Mouse (Mus musculus) splenic B cell, adult 2 months (primary cell): ENCODE measurements around the gene Pkp4.
"Not testable (repeated sequence)": the region's sequence is repeated elsewhere in the genome, so short reads cannot be mapped to it uniquely, and the experiment has no call there.

Experiments
- DNase-seq: peaks from one replicate; pipeline ENCODE4 v3.0.0-alpha.2; 2011; ENCODE audit warnings: low read depth, low spot score
- H3K27me3 ChIP-seq: 2 replicates; pipeline ENCODE4 v1.6.1; 2012; ENCODE audit warnings: mild to moderate bottlenecking, low read length, moderate library complexity, mixed read lengths; ENCODE audit not compliant: control insufficient read depth, poor library complexity, insufficient read depth, severe bottlenecking
- H3K36me3 ChIP-seq: 2 replicates; pipeline ENCODE4 v1.6.1; 2012; ENCODE audit warnings: mild to moderate bottlenecking, low read length, moderate library complexity, mixed read lengths; ENCODE audit not compliant: control insufficient read depth, poor library complexity, insufficient read depth, severe bottlenecking

Gene Pkp4

DNA sequence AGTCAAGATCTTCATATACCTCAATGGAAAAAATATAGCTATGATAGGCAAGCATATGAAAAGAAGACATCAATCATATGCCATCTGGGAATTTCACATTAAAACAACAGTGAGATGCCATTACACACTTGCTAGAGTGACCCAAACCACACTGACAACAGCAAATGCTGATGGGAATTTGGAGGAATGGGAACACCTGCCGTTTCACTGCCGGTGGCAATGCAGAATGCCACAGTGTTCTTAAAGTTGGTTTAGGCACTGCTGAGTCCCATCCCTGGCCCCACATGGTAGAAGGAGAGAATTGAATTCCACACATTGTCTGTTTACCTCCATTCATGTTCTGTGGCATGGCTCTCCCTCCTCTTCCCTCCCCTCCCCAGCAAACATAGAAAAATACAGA is 212.5 kb downstream of the Pkp4 start:
- H3K36me3 ChIP-seq, result no peaks in the 10 kb centered on the region
- no peak for DNase-seq
- H3K27me3 ChIP-seq, result no peaks in the 10 kb centered on the region

DNA sequence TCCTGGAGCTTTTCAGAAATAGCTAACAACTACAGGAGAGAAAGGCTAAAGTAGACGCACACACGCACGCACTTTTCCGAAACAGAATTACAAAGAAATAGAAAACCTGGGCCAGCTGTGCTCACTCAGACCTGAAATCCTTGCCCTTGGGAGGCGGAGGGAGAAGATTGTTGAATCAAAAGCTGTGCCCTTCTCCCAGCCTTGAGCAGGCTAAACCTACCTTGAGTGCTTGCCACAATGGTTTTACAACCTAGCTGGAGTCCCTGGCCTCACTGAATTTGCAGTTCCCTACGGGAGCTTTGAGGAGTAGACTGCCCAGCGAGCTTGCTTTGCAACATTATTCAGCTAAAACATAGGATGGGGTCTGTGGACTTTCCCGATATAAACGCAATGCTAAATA is 217.4 kb downstream of the Pkp4 start:
- no peak for DNase-seq
- H3K36me3 ChIP-seq, result no peaks in the 10 kb centered on the region
- no peaks in the 10 kb centered on the region for H3K27me3 ChIP-seq

DNA sequence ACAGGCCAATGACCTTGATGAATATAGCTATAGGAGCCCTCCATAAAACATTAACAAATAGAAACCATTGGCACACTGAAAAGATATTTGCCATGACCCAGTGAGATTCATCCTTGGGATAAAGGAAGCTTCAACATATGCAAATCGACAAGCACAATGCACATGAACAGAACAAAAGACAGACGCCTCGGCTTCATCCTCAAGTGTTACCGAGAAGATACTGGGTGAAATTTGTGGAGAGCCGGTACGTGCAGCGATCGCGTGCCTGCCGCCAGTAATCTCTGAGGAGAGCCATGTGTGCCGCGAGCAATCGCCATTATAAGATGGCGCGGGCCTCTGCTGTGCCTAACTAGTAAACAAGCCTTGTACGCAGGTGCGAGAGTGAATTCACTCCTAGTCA is 218.2 kb downstream of the Pkp4 start:
- H3K27me3 ChIP-seq, DNase-seq, H3K36me3 ChIP-seq: not testable (repeated sequence)

DNA sequence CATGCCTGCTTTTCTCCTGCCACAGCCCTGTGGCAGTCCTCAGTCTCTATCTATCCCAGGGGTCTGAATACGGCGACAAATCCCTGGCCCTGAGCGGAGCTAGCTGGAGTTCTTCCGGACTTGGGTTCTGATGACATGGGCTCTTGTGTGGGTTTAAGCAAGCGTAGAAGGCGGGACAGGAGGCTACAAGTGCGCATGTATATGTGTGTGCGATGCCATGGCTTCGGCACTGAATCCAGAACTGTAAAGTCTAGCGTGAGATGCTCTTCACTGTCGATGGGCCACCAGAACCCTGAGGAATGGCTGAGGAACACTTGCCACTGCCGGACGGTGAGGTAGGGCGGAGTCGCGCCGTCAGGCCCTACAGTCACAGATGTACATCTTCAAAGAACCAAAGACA is 222.6 kb downstream of the Pkp4 start:
- no peaks in the 10 kb centered on the region for H3K27me3 ChIP-seq
- H3K36me3 ChIP-seq, result no peaks in the 10 kb centered on the region

DNA sequence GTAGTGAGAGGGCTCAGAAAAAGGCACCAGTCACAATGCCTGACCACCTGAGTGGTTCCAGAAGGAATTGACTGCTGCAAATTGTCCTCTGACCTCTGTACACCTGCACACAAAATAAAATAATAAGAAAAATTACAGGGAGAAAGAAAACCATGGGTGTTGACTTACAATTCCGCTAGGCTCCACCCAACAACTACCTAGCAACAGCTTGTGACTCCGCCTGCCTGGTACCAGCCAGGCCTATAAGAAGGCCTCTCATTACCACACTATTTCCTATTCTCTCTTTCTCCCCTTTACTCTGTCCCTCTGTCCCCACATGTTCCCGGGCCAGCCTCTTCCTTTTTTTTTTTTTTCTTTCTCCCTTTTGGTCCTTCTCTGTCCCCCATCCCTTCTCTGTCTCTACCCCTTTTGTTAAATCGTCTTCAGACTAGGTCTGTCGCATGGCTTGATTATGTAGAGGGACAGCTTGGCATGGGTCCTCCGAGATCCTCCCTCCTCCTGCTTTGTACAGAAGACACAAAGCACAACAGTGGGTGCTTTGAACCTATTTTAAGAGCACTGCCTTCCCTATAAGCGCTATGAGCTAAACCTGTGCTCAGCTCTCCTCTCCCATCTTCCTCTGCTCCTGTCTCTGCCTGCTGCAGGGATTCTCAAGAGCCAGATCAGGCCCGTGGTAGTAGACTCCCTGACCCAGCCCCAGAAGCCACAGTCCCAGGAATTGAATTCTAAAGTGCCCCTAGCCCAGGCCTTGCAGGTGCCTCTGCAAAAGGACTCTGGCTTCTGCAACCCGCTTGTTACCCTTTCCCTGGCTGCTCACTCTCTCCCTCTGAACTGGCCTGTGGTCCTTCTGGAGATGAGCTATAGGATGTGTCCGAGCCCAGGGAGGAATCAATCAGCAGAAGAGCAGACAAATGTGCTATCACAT is 223.5 kb downstream of the Pkp4 start:
- Histone ChIP-seq H3K27me3 (no peaks in the 10 kb centered on the region), H3K36me3 (no peaks in the 10 kb centered on the region)

More for the DNA sequence above, 222.6 kb downstream of the Pkp4 start:
- DNase-seq, result no peak

DNA sequence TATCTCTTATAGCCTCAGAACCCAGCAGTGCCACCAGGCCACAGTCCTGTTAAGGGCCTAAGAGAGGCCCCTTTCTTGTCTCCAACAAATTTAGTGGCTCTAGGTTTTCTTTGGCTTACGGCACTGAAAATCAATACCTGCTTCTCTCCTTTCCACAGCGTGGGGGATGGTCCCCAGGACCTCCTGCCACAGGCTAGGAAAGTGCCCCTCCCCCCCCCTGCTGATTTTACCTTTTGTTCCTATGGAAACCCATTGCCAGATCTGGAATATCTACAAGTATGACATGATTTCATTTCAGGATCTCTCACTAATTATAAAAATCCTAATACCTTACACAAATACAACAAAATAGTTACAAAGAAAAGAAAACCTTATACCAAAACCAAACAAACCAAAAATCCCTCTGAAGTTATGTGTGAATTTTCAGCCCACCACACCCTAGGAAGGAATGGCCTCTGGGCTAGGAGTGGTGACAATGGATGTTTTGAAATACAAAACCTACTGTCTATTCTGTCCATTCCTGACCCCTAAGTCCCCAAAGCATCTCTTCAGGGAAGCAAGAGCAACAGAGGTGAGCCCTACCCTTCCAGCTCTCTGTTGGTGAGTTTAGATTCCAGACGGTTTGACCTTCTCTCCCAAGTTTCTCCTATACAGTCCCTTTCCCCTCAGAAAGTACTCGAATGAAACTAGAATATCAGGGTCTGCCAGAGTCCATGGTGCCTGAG is 224.7 kb downstream of the Pkp4 start:
- DNase-seq, result no peak
- Histone ChIP-seq H3K27me3 (no peaks in the 10 kb centered on the region), H3K36me3 (no peaks in the 10 kb centered on the region)

More for the DNA sequence above, 223.5 kb downstream of the Pkp4 start:
- no peak for DNase-seq

DNA sequence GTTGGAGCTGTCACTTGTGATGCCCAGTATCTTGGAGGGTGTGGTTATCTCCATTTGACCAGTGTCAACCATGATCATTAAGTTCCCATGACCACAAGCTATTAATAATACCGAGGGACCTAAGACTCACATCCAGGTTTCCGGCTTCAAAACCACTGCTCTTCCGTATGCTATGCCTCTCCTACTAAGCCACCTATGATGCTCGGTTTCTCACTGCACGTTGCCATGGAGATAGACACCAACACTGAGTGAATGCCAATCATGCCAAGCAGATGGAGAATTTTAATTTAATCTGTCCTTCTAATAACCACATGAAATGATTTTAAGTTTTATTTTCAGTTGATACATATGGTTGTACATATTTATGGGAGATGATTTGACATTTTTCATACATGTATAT is 229.3 kb downstream of the Pkp4 start:
- H3K36me3 ChIP-seq, result no peaks in the 10 kb centered on the region
- H3K27me3 ChIP-seq, result no peaks in the 10 kb centered on the region
- no peak for DNase-seq

DNA sequence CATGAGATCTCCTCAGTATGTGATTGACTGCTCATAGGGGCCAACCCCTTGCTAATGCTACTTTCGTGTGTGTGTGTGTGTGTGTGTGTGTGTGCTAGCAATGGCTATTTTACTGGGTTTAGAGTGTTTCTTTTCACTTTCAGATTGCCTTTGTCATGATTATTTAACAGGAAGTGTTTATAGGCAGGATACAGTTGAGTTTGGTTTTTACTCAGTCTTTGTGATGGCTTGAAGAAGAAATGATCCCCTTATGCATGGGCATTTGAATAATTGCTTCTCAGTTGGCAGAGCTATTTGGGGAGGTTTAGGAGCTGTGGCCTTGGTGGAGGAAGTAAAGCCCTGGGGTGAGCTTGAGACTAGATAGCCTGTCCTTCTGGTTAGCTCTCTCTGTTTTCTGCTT is 232.5 kb downstream of the Pkp4 start:
- DNase-seq, result no peak
- Histone ChIP-seq H3K27me3 (no peaks in the 10 kb centered on the region), H3K36me3 (no peaks in the 10 kb centered on the region)

DNA sequence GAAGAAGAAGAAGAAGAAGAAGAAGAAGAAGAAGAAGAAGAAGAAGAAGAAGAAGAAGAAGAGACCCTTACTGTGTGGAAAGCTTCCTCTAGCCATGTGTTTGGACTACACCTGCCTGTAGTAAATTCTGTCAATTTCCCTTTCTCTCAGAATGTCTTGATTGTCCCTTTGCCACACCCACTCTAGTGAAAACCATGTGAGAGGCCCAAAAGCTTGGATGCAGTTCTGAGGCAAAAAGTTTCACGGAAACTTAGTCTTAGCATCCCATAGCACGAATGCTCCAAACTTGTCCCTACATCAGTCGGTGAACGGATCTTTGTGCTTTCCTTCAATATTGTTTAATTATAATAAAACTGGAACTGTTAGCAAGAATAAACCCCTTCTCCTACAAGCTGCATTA is 234.0 kb downstream of the Pkp4 start:
- Histone ChIP-seq H3K27me3 (no peaks in the 10 kb centered on the region), H3K36me3 (no peaks in the 10 kb centered on the region)
- DNase-seq, result no peak

DNA sequence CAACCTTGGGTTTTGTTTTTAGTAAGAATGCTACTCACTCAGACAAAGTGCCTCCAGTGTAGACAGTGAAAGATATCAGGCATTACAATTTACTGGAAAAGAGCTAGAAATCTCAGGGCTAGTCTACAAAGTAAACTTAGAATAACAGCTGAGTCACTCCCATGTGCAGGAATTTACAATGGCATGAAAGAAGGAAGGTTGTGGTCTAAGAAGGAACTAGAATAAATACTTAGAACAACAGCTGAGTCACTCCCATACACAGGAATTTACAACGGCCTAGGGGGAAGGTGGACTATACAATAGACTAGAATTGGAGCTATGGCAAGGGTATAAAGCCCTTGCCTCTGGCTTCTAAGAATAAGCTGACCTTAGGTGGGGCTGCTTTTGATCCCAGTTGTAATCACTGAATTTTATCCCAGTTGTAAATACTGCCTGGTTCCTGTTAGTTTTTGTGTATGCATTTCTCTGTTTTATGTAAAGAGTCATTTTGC is 234.6 kb downstream of the Pkp4 start:
- not testable (repeated sequence) for H3K27me3 ChIP-seq, DNase-seq, H3K36me3 ChIP-seq

DNA sequence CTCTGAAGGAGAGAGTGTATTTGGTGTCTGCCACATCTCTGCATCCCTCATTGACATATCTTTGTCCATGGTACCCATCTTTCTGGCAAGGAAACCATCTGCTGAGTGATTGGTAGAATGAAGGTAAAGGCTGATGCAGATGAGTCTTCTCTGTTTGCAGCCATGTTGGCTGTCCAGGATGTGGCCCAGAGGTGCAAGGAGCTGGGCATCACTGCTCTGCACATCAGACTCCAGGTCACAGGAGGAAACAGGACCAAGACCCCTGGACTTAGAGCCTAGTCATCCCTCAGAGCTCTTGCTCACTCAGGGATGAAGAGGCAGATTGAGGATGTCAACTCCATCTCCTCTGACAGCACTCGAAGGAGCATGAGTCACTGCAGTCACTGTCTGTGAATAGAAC is 235.9 kb downstream of the Pkp4 start:
- Histone ChIP-seq H3K36me3 (no peaks in the 10 kb centered on the region), H3K27me3 (no peaks in the 10 kb centered on the region)
- no peak for DNase-seq

DNA sequence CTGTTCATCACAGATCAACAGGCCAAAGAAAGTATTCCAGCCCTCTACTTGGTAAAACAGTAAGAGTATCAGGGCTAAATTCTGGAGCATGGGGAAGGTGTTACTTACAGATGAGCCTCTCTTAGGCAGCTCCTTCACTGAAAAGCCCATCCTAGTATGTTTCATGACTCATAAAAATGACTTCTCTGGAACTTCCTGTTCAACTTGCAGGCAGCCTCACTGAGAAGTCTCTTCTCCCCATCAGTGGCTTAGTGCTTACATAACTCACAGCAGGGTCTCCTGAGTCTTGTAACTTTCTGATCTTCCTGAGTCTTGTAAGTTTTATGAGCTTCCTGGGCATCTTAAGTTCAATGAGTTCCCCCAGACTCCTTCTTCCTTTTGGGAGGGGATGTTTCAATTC is 236.9 kb downstream of the Pkp4 start:
- Histone ChIP-seq H3K27me3 (no peaks in the 10 kb centered on the region), H3K36me3 (no peaks in the 10 kb centered on the region)
- DNase-seq, result no peak

DNA sequence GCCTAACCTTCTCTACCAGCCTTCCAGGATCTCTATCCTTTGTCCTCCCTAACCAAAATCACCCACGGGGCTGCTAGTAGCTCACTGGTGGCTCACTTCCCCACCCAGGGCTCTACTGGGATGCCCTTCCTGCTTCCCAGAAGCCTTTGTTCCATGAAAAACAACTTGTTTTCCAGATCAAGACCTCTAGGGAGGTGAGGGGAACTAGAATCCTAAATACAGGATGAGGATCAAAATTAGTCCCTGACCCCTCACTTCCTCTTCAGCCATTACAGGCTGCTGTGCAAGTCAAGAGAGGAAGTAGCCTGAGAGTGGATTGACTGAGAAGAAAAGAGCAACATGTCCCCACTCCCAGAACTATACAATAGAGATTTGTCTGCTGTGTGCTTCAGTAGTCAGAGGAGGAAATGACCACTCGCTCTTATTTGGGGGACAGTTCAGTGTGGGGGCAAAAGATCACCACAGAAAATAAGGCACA is 240.3 kb downstream of the Pkp4 start:
- no peak for DNase-seq
- no peaks in the 10 kb centered on the region for H3K27me3 ChIP-seq
- H3K36me3 ChIP-seq, result no peaks in the 10 kb centered on the region

DNA sequence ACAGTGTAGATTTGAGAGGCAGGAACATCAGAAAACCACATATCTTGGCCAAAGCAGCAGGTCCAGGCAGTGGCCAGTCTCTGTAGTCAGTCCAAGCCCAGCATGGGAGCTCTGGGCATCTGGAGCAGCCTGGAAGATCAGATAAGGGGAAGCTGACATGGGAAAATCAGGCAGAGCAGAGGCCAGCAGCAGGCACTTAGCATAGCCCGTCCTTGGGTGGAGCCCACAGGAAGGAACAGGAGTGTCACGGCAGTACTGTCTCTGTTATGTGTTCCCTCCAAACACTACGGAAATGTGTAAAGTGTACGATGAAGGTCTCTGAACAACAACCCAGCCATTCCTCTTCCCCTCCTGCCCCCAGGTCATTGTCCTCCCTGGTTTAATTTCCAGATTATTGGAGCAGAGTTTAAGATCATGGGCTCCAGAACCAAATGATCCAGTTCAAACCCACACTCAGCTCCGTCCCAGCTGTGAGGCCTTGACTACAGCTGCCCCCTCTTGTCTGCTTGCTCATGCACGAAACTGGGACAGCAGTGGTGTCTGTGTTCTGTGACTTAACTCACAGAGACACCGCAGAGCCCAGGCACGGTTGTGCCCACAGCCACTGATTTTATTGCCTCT is 241.3 kb downstream of the Pkp4 start:
- no peaks in the 10 kb centered on the region for H3K27me3 ChIP-seq

DNA sequence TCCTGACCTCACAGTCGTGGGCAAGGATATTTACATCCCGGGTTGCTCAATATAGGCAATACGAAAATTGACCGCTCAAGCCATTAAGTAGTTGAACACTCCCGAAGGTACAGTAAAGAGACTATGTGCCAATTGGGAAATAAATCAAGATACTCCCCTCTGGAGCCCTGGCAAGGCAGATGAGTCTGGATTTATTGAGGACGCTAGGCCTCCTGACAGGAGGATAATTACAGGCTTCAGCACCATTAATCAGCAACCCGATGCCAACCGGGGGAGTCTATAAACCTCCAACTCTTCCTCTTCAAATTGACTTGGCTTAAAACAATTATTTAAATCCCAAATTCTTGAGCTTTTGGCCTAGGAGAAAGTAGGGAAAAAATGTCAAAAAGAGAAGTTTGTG is 243.4 kb downstream of the Pkp4 start:
- Histone ChIP-seq H3K36me3 (no peaks in the 10 kb centered on the region), H3K27me3 (no peaks in the 10 kb centered on the region)
- DNase-seq, result no peak

More for the DNA sequence above, 241.3 kb downstream of the Pkp4 start:
- DNase-seq, result no peak
- H3K36me3 ChIP-seq, result no peaks in the 10 kb centered on the region
